Mouse (Mus musculus) kidney, postnatal 4 days (tissue): ENCODE data around the gene Mrps5.

Experiments used
- DNase-seq, 2 experiments: peaks; one replicate each; pipeline ENCODE4 v3.0.0; 2021; ENCODE audit warnings: mixed read lengths in 2 of 2

Mrps5 gene

DNA sequence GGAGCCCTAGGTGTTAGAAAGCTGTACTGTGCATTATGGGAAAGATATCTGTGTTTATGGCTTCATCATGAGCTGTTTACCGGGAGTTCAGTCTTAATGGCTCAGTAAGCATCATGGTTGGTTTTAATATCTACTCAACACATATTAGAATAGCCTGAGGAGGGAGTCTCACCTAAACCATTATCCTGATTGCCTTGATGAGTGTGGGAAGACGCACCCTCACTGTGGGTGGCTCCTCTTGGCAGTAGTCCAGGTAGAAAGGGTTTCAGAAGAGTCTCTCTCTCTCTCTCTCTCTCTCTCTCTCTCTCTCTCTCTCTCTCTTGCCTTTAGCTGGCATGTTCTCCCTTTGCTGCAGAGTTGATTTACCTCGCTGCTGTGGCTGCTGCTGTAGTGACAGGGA, 35.0 kb downstream of the Mrps5 start:
- DNase-seq, result no peak

DNA sequence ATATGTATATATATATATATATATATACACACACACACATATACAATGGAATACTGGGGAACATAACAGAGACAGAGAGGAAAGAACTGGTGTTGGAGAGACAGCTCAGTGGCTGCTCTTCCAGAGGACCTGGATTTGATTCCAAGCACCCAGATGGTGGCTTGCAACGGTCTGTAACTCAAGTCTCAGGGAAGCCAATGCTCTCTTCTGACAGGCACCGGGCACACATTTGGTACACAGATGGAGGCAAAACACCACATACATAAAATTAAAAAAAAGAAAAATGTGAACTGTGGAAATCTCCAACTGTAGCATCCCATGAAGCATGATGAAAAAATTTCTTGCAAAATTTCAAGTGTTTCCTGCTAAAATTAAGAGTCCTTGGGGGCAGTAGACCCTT, 37.8 kb downstream of the Mrps5 start:
- no peak for DNase-seq

DNA sequence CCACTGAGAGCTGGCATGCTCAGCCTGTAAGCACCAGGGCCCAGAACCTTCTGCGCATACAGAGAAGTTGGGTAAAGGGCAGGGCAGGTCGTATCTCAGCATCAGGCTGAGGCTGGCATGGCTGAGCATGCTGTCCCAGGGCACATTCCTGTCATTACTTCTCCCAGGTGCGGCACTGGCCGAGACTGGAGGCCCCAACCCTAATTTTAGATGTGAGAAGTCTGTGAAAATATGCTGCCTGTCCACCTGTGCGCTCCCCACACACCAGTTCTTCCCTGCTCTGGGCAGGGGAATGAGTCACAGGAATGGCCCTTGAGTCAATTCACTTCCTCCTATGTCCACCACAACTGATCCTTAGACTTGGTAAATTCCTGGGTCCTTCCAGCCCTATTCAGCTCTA, 38.6 kb downstream of the Mrps5 start:
- peak; percentile 32 to 60 for DNase-seq

DNA sequence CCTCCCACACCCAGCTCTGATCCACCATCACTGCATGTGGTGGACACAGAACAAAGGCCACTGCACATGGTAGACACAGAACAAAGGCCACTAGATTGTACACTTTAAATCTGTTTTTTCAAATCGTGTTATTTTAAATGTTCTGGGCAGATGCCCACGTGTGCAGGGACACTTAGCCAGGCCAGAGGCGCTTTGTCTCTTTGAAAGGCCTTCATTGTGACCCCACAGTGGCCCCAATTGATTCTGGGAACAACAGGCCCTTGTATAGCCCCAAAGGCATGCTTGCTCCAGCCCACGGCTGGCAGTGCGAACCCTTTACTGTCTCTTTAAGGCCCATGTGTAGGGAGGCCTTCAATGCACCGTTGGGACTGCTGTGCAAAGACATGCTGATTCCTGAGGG, 40.3 kb downstream of the Mrps5 start:
- DNase-seq, result no peak

DNA sequence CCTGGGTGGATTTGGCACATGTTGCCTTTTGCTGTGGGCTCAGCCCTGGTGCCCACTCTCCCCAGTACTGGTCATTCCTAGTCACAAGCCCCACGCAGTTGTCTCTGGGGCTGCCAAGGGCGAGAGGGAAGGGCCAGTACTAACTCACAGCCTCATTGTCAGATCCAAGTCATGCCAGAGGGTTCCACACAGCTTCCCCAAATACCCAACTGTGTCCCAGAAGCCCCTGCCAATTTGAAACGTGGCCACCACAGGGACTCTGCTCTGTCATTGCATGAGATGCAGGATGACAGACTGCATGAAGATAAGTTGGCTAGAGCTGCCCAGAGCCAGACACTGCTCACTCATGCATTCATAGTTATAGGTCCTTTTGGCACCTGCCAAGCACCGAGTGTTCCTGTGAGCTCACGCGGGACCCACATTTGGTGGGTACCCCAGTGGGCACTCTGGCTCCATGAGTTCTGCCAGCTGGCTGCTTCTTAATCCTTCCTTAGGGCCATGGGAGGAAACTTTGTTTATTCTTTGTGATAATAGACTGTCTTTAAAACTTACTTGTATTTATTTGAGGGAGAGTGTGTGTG, 41.1 kb downstream of the Mrps5 start:
- DNase-seq, result no peak

- DNase-seq, result no peak
Measured at GRCm38 (mm10) chr2:127632601-127633000, 45.6 kb downstream of the Mrps5 start.

- DNase-seq, result peak; percentile 61 to 77
Measured at GRCm38 (mm10) chr2:127635581-127635980, 48.6 kb downstream of the Mrps5 start.

- no peak for DNase-seq
Measured at GRCm38 (mm10) chr2:127638973-127639372, 52.0 kb downstream of the Mrps5 start.

DNA sequence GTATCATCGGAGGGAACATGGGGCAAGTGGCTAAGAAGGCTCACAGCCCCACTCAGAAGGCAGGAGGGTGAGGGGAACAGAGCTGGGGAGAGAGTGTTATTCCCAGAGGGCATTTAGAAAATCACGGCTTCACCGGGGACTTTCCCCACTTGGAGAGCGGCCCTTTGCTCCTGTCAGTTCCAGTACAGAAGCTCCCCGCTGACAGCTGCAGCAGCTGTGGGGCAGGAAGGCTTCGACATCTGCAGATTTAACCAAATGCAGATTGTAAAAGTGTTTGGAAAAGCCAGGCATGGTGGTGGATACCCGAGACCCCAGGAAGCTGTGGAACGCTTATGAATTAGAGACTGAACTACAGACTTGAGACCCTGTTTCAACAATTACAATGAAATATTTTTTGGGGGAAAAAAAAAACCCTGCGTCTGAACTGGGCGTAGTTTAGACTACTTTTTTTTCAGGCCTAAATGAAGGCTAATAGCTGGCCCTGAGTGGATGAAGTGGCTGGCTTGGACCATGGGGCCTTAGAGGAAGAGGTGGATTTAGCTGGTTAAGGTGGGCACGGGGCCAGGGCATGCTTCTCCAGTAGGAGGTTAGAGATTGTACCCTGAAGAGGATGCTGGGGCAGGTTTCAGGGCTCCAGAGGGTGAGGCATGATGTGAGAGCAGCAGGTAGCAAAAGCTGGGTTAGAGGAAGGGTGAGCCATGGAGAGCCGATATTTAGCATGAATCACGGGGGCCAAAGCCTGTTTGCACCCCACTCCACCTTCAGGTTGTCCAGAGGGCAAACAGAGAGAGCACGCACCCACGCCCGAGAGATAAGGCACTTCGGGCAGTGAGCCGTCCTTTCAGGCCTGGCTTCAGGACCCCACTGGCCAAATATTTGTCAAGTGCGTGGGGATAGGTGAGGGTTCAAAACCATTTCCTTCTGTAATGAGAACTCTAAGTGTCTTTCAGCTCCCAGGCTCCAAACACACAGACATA, 57.0 kb downstream of the Mrps5 start:
- DNase-seq, result peak; percentile 22 to 35

DNA sequence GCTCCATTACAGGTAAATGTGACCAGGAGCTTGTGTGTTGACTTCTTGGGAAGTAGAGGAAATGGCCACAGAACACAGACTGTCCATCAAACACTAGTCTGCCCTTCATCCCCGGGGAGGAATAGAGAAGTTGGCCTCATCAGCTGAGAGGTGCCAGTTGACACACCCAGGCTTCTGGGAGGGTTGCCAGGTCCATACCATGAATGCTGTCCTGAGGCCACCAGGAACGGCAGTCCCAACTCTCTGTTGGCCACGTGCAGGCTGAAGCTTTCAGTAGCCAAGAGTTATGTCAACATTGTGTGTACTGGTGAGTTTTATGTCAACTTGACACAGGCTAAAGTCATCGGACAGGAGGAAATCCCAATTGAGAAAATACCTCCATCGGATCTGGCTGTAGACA, 59.9 kb downstream of the Mrps5 start:
- no peak for DNase-seq

DNA sequence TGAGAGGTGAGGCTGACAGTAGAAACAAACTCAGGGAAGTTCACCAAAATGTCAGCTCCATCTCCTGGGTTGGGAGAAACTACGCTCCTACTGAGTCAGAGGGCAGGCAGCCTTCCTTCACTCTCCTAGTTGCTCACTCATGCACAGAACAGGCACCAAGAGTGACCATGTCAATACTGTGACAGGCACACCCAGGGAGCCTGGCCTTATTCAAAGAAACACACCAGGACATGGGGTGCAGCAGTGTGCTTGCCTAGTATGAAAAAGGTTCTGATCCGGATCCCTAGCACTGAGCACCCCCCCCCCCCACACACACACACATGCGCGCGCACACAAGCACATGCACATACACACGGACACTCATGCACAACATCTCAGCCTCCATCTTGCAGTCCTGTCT, 61.1 kb downstream of the Mrps5 start:
- DNase-seq, result no peak

DNA sequence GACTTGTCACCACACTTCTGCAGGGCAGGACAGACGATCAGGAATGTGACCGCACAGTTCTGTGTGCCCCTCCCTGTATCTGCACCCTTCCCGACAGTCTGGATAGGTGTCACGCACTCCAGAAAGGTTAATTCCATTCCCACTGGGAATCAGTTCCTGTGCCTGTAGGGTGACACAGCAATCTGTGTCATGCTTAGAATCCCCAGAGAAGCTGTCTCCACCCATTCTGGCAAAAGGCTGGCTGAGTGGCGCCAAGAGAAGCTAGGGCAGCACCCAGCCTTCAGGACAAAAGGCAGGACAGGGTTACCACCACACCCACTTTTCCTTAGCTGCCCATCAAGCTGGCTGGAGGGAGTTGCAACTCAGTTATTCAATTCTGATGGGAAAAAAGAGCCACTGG, 62.9 kb downstream of the Mrps5 start:
- DNase-seq, result no peak

- DNase-seq, result peak; percentile 32 to 50
Measured at GRCm38 (mm10) chr2:127651601-127652000, 64.6 kb downstream of the Mrps5 start.

GRCm38 (mm10) chr2:127652335-127652734, 65.3 kb downstream of the Mrps5 start:
- DNase-seq, result peak in 1 of 2 experiments; percentile 24

DNA sequence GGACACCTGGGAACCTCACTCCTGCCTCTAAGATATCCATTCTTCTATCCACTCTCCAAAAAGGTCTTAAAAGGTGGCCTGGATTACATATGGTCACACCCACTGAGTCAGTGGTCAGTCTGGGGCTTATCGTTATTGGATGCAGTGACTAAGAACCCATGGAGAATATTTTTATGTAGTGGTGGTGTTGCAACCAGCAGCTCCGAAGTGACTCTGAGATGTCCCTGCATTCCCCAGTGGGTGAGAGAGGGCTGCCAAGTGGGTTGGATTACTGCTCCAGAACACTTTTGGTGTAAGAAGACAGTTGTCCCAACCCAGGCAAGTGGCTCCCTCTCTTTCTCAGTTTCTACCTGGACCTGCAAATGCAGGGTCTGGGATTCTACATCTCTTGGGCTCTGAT, 65.8 kb downstream of the Mrps5 start:
- DNase-seq, result no peak

DNA sequence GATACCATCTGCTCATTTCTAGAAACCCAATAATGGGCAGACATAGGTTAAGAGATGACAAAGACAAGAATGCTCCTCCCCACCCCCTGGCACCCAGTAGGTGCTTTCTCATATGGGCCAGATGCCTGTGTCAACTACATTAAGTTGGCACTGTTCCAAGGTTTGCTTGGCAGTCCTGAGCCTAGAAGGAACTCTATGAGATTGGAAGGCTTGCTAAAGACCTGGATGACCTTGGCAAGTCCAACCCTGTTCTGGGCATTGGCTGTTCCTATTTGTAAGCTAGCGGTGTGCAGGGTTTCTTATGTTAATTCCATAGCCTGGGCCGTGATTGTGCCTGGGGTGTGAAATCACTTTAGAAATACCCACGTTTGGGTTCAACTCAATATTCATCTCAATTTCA, 67.8 kb downstream of the Mrps5 start:
- DNase-seq, result no peak

GRCm38 (mm10) chr2:127655419-127655818, 68.4 kb downstream of the Mrps5 start:
- DNase-seq, result peak in 1 of 2 experiments; percentile 31

DNA sequence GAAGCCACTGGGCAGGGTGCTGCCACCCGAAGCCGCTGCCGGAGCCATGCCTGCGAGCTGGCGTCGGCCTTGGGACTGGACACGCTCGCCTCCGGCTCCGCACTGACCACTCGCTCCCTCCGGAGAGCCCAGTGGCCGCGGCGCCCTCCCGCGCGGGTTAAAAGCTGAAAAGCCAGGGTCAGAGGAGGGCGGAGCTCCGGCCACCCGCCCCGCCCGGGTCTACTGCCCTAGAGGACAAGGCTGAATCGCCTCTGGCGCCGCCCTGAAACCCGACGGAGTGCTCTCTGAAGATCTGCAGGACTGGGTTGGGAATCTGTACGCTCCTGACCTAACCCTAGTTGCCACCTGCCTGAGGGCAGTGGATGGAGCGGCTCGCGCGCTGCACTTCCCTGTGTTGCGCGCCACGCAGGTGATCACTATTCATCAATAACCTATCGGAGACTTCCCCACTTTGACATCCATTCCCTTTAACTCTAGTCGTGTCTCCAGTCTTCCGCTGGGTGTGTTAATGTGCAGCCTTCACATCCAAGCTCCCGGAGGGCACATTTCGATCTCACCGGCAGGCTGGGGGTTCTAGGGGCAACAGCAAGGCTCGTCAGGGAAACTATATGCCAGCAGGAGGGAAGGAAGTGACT, 69.2 kb downstream of the Mrps5 start, which contains the start of gene Mal:
TSS of gene Mal (minus strand) at position 610 of the 635 bp plus-strand sequence.
- peak; percentile 71 to 82 for DNase-seq
